Mouse (Mus musculus): ENCODE measurements at regions not wholly inside any gene's neighbourhood (a gene's known extent, or its start where the extent isn't known, plus 50 kb on each side); places are given as distances from the start of the nearest gene placed in this dataset.

GRCm38 (mm10) chr17:91418582-91418981, 325.7 kb upstream of the Nrxn1 start:
- no peak for TF ChIP-seq POLR2A (IDR thresholded peaks at IDR 0.05; ENCODE audit: extremely low read depth, insufficient read depth, low read length)
- TF ChIP-seq CTCF (IDR thresholded peaks at IDR 0.05; ENCODE audit: extremely low read depth, insufficient read depth, low read length): no peak

Data from cortical plate, adult 2 months (tissue).